Mouse (Mus musculus): ENCODE results near the gene Helz.

Gene Helz

GRCm38 (mm10) chr11:107724603-107725002 lies 176.9 kb downstream of the Helz start:
- no peak for DNase-seq (ENCODE audit: low read depth, low spot score)

DNA sequence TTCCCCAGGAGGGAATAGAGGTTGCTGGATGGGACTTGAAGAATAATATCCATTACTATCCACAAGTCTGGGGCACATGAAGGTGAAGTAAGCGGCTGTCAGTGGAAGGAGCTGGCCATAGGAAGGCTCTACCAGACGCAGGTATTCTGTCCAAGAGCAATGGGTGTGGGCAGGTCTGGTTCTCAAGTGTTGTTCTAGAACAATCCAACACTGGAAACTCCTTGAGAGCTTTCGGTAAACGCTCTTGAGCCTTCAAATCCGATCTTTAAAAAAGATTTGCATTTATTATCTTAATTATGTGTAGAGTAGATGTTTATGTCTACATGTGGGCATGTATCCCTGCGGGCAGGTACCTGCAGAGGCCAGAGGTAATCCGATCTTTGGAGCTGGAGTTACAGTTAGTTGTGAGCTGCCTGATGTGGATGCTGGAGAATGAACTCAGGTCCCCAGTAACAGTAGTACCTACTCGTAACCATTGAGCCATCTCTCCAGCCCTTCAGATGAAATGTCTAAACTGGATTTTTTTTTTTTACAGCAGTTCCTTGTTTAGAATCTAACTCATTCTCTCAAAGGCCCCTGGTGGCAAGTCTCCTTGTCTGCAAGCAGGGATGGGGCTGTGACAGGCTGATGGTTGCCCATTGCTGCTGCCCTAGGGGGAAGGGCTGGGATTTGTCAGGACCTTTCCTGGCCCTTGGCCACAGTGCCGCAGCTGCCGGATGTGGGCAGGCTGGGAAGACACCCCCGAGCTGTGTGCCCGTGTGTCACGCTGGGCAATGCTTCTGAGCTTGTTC lies 180.5 kb downstream of the Helz start:
- no peak for DNase-seq (ENCODE audit: low read depth, low spot score)

DNA sequence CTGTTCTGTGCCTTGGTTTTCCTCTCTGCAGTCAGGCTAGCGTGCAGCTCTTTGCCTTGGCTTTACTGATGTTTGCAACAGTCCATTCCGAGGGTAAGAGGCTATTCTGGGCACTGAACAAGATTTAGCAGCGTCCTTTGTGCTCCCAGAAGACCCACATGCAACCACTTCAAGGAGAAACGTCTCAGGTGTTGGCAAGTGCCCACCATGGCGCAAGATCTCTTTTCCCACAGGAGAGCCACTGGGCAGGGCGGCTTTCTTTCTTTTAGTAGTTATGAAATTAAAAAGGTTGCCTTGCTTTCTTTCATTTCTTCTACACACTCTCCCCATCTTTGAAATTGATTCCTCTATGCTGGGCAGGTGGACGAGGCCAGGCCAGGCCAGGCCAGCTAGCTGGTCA lies 181.4 kb downstream of the Helz start:
- no peak for DNase-seq (ENCODE audit: low read depth, low spot score)

DNA sequence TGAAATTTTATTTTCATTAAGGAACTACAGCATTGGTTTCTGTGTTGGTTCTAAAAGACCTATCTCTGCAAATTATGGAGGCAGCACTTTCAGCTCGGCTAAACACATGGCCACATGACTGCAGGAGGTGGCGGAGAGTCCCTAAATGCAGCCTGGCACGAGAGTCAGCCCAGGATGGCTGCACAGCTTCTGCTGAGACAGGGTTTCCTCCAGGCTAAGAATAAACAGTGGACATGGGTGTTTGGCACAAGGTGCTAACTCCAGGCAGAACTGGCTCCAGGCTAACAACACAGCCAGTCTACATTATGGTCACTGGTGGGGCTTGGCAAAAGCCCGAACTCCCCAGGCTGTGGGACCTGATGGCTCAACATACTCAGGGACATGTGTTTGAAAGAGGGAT lies 183.2 kb downstream of the Helz start:
- DNase-seq (ENCODE audit: low read depth, low spot score) = no peak

DNA sequence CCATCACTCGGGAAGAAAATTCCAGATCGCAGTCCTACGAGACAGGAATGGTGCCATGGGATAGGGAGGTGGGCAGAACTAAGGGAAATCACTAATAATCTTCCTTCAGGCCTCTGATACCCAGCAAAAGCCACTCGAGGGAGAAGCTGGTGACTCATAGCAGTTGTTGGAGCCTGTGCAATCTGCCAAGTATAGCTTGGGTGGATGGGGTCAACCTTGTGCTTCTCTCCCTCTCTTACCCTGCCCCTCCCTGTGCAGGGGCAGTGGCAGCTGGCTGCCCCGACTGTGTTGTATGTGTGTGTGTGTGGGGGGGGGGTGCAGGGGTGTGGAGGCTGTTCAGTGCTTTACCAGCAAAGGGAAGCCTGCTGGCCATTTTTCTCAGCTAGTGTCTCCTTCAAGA lies 183.8 kb downstream of the Helz start:
- no peak for DNase-seq (ENCODE audit: low read depth, low spot score)

GRCm38 (mm10) chr11:107734133-107734532 lies 186.4 kb downstream of the Helz start:
- DNase-seq (ENCODE audit: low read depth, low spot score) = no peak

DNA sequence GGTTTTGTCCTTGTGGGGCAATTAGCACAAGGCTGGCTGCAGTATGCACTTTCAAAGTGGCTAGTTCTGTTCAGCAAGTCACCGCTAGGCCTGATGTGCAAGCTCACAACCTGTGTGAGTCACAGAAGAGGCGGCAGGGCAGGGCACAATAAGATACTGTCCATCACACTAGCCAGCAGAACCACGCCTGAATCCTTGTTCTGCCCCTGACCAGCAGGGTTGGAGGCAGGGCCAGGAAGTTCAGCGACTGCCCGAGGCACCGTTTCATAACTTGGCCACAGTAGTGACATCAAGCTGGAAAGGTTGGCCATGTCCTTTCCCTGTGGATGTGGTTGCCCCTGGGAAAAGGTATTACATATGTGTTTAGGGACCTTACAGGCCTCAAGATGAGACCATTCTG lies 190.2 kb downstream of the Helz start:
- no peak for DNase-seq (ENCODE audit: low read depth, low spot score)

DNA sequence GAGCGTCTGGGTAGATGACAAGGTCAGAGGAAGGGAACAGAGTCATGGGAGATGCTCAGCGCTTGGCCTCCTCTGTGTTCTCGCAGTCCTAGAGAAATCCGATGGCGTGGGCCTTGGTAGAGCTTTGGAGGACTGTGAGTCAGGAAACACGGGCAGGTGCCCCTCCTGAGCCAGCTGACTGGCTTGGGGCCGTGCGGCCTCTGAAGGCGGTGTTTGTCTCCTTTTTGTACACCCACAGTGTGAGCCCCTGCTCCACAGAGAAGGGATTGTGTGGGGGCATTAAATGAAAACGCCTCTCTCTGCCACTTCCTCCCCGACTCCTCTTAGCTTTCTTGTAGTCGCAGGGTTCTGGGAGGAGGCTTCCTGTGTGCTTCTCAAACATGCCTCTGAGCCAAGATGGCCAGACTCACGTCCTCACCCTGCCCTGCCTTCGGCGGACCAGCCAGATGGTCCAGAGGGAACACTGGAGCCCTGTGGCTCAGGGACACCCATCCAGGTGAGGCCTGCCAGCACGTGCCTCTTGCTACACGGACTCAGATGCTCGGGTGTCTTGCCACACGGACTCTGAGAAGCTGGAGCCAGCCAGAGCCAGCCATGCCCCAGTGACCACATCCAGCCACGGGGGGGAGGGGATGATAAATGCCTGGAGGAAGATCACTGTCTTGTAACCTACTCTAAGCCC lies 190.8 kb downstream of the Helz start:
- DNase-seq (ENCODE audit: low read depth, low spot score) = no peak

GRCm38 (mm10) chr11:107743100-107743499 lies 195.4 kb downstream of the Helz start:
- no peak for DNase-seq (ENCODE audit: low read depth, low spot score)
